Mouse (Mus musculus): ENCODE results near the gene Gm13275.
"Not testable (repeated sequence)": the region's sequence is repeated elsewhere in the genome, so short reads cannot be mapped to it uniquely, and the experiment has no call there.

Gm13275 gene

GRCm38 (mm10) chr4:88776622-88777021 lies 17.7 kb upstream of the Gm13275 start, which contains the start of gene Gm13289:
TSS of gene Gm13289 (plus strand) at chr4:88776922.
- not testable (repeated sequence) for H3K4me1 ChIP-seq (replicated peaks; ENCODE audit: low read depth, low read length); H3K4me3 ChIP-seq (replicated peaks; ENCODE audit: low read length); H3K36me3 ChIP-seq (ENCODE audit: insufficient read depth, low read length); H3K9me3 ChIP-seq (ENCODE audit: low read length); H3K27me3 ChIP-seq (ENCODE audit: insufficient read depth, low read length)

GRCm38 (mm10) chr4:88779550-88779949 lies 14.7 kb upstream of the Gm13275 start, which contains the start of gene Gm13272:
TSS of gene Gm13272 (plus strand) at chr4:88779850.
- not testable (repeated sequence) for H3K4me3 ChIP-seq (replicated peaks; ENCODE audit: low read length); H3K4me1 ChIP-seq (replicated peaks; ENCODE audit: low read depth, low read length); H3K27me3 ChIP-seq (ENCODE audit: insufficient read depth, low read length); H3K9me3 ChIP-seq (ENCODE audit: low read length); H3K36me3 ChIP-seq (ENCODE audit: insufficient read depth, low read length)

- not testable (repeated sequence) for H3K4me1 ChIP-seq (replicated peaks; ENCODE audit: low read depth, low read length); H3K36me3 ChIP-seq (ENCODE audit: insufficient read depth, low read length); H3K9me3 ChIP-seq (ENCODE audit: low read length); H3K27me3 ChIP-seq (ENCODE audit: insufficient read depth, low read length); H3K4me3 ChIP-seq (replicated peaks; ENCODE audit: low read length)
These were observed 14.0 kb upstream of the Gm13275 start for GRCm38 (mm10) chr4:88780320-88780719.

- not testable (repeated sequence) for H3K36me3 ChIP-seq (ENCODE audit: insufficient read depth, low read length); H3K4me1 ChIP-seq (replicated peaks; ENCODE audit: low read depth, low read length); H3K27me3 ChIP-seq (ENCODE audit: insufficient read depth, low read length); H3K4me3 ChIP-seq (replicated peaks; ENCODE audit: low read length); H3K9me3 ChIP-seq (ENCODE audit: low read length)
These were observed 12.5 kb upstream of the Gm13275 start, which contains the start of gene Ifnz for GRCm38 (mm10) chr4:88781831-88782230. TSS of gene Ifnz (plus strand) at chr4:88782131.

- H3K4me3 ChIP-seq (replicated peaks; ENCODE audit: low read length); H3K9me3 ChIP-seq (ENCODE audit: low read length); H3K4me1 ChIP-seq (replicated peaks; ENCODE audit: low read depth, low read length); H3K36me3 ChIP-seq (ENCODE audit: insufficient read depth, low read length); H3K27me3 ChIP-seq (ENCODE audit: insufficient read depth, low read length): not testable (repeated sequence)
These were observed 12.0 kb upstream of the Gm13275 start for GRCm38 (mm10) chr4:88782335-88782734.

- not testable (repeated sequence) for H3K27me3 ChIP-seq (ENCODE audit: insufficient read depth, low read length); H3K9me3 ChIP-seq (ENCODE audit: low read length); H3K4me1 ChIP-seq (replicated peaks; ENCODE audit: low read depth, low read length); H3K4me3 ChIP-seq (replicated peaks; ENCODE audit: low read length); H3K36me3 ChIP-seq (ENCODE audit: insufficient read depth, low read length)
These were observed 8.9 kb upstream of the Gm13275 start, which contains the start of gene Gm13276 for GRCm38 (mm10) chr4:88785409-88785808. TSS of gene Gm13276 (plus strand) at chr4:88785709.

GRCm38 (mm10) chr4:88788402-88788801 lies 5.9 kb upstream of the Gm13275 start, which contains the start of gene Gm13277:
TSS of gene Gm13277 (plus strand) at chr4:88788632.
- H3K4me3 ChIP-seq (replicated peaks; ENCODE audit: low read length); H3K9me3 ChIP-seq (ENCODE audit: low read length); H3K4me1 ChIP-seq (replicated peaks; ENCODE audit: low read depth, low read length); H3K27me3 ChIP-seq (ENCODE audit: insufficient read depth, low read length); H3K36me3 ChIP-seq (ENCODE audit: insufficient read depth, low read length): not testable (repeated sequence)

GRCm38 (mm10) chr4:88791250-88791649 lies 3.0 kb upstream of the Gm13275 start, which contains the start of gene Gm13278:
TSS of gene Gm13278 (plus strand) at chr4:88791550.
- H3K9me3 ChIP-seq (ENCODE audit: low read length); H3K4me3 ChIP-seq (replicated peaks; ENCODE audit: low read length); H3K27me3 ChIP-seq (ENCODE audit: insufficient read depth, low read length); H3K36me3 ChIP-seq (ENCODE audit: insufficient read depth, low read length); H3K4me1 ChIP-seq (replicated peaks; ENCODE audit: low read depth, low read length): not testable (repeated sequence)

- H3K9me3 ChIP-seq (ENCODE audit: low read length); H3K4me1 ChIP-seq (replicated peaks; ENCODE audit: low read depth, low read length); H3K27me3 ChIP-seq (ENCODE audit: insufficient read depth, low read length); H3K36me3 ChIP-seq (ENCODE audit: insufficient read depth, low read length); H3K4me3 ChIP-seq (replicated peaks; ENCODE audit: low read length): not testable (repeated sequence)
These were observed 2.8 kb downstream of the Gm13275 start, which contains the start of gene Gm13279 for GRCm38 (mm10) chr4:88797097-88797496. TSS of gene Gm13279 (plus strand) at chr4:88797397.

GRCm38 (mm10) chr4:88799365-88799764 lies 5.1 kb downstream of the Gm13275 start, which contains the start of gene Gm13285:
TSS of gene Gm13285 (plus strand) at chr4:88799665.
- not testable (repeated sequence) for H3K36me3 ChIP-seq (ENCODE audit: insufficient read depth, low read length); H3K4me1 ChIP-seq (replicated peaks; ENCODE audit: low read depth, low read length); H3K9me3 ChIP-seq (ENCODE audit: low read length); H3K4me3 ChIP-seq (replicated peaks; ENCODE audit: low read length); H3K27me3 ChIP-seq (ENCODE audit: insufficient read depth, low read length)

- not testable (repeated sequence) for H3K4me3 ChIP-seq (replicated peaks; ENCODE audit: low read length); H3K9me3 ChIP-seq (ENCODE audit: low read length); H3K4me1 ChIP-seq (replicated peaks; ENCODE audit: low read depth, low read length); H3K36me3 ChIP-seq (ENCODE audit: insufficient read depth, low read length)
- H3K27me3 ChIP-seq (ENCODE audit: insufficient read depth, low read length) = peaks cover 16% of the 10 kb centered on the region
These were observed 8.7 kb downstream of the Gm13275 start, which contains the start of gene Gm13287 for GRCm38 (mm10) chr4:88802954-88803353. TSS of gene Gm13287 (plus strand) at chr4:88803254.

GRCm38 (mm10) chr4:88805231-88805630 lies 10.9 kb downstream of the Gm13275 start, which contains the start of gene Gm13288:
TSS of gene Gm13288 (plus strand) at chr4:88805531.
- not testable (repeated sequence) for H3K36me3 ChIP-seq (ENCODE audit: insufficient read depth, low read length); H3K4me3 ChIP-seq (replicated peaks; ENCODE audit: low read length); H3K9me3 ChIP-seq (ENCODE audit: low read length); H3K4me1 ChIP-seq (replicated peaks; ENCODE audit: low read depth, low read length)
- H3K27me3 ChIP-seq (ENCODE audit: insufficient read depth, low read length) = peaks cover 19% of the 10 kb centered on the region

- H3K36me3 ChIP-seq (ENCODE audit: insufficient read depth, low read length); H3K4me3 ChIP-seq (replicated peaks; ENCODE audit: low read length); H3K9me3 ChIP-seq (ENCODE audit: low read length); H3K4me1 ChIP-seq (replicated peaks; ENCODE audit: low read depth, low read length): not testable (repeated sequence)
- peaks cover 24% of the 10 kb centered on the region for H3K27me3 ChIP-seq (ENCODE audit: insufficient read depth, low read length)
These were observed 11.5 kb downstream of the Gm13275 start for GRCm38 (mm10) chr4:88805761-88806160.
